Mouse (Mus musculus) liver, embryonic 15.5 days (tissue): Measurements from ENCODE around the gene Negr1. TPM values are rescaled to one million over a fixed set of nuclear protein-coding genes. Genes with fewer than 3 reads are reported as not detected.
"Not testable (repeated sequence)": the region's sequence is repeated elsewhere in the genome, so short reads cannot be mapped to it uniquely, and the experiment has no call there.

ENCODE experiments used
- ATAC-seq: fragments of 200-750 bp; cut with Nextera tagmentation; 2 replicates; pipeline ENCODE4 v1.8.0; 2017; ENCODE audit warnings: moderate number of reproducible peaks, mild to moderate bottlenecking, moderate library complexity; ENCODE audit not compliant: insufficient read depth
- H3K27ac ChIP-seq: fragments of 300-500 bp; sonication (generic); replicated peaks from 2 replicates; pipeline ENCODE4 v1.5.1; 2015; ENCODE audit warnings: mild to moderate bottlenecking, inconsistent platforms
- H3K27me3 ChIP-seq: fragments of 300-500 bp; sonication (generic); 2 replicates; pipeline ENCODE4 v1.6.1; 2015; ENCODE audit warnings: mild to moderate bottlenecking, inconsistent platforms
- H3K36me3 ChIP-seq: fragments of 300-500 bp; sonication (generic); replicated peaks from 2 replicates; pipeline ENCODE4 v1.6.1; 2015; ENCODE audit warnings: moderate library complexity, mild to moderate bottlenecking, inconsistent platforms
- H3K4me1 ChIP-seq: fragments of 300-500 bp; sonication (generic); replicated peaks from 2 replicates; pipeline ENCODE4 v1.6.1; 2015; ENCODE audit warnings: inconsistent platforms
- H3K4me2 ChIP-seq: fragments of 300-500 bp; sonication (generic); 2 replicates; pipeline ENCODE4 v1.6.1; 2015; ENCODE audit warnings: moderate library complexity, mild to moderate bottlenecking, inconsistent platforms
- H3K4me3 ChIP-seq: fragments of 300-500 bp; sonication (generic); replicated peaks from 2 replicates; pipeline ENCODE4 v1.5.1; 2015; ENCODE audit warnings: mild to moderate bottlenecking, inconsistent platforms
- H3K9ac ChIP-seq: fragments of 300-500 bp; sonication (generic); 2 replicates; pipeline ENCODE4 v1.6.1; 2015; ENCODE audit warnings: moderate library complexity, mild to moderate bottlenecking, inconsistent platforms
- H3K9me3 ChIP-seq: fragments of 300-500 bp; sonication (generic); replicated peaks from 2 replicates; pipeline ENCODE4 v1.6.1; 2016; ENCODE audit warnings: inconsistent platforms
- WGBS: fragments of 180-500 bp; shearing (Covaris S2); methylation state at CpG from one replicate; pipeline ENCODE4 v1.1.7; 2015; ENCODE audit warnings: mixed read lengths; ENCODE audit not compliant: insufficient replicate concordance; 5-methylcytosine and 5-hydroxymethylcytosine counted together
- polyA plus RNA-seq: library from polyadenylated mRNA; unstranded; fragments of >200 nt; fragmentation: Nextera tagmentation; extraction: Ambion mirVana; gene quantifications from 2 replicates; pipeline ENCODE4 v1.2.1, GENCODE M21; 2015

Negr1 gene
- polyA plus RNA-seq, 1 experiment from 2014 or later = 0.08 TPM

- WGBS = 49% methylated on average over 4 of the region's 4 CpGs
- H3K9me3 ChIP-seq = no peaks in the 10 kb centered on the region
- no peak overlapping the region for H3K9ac ChIP-seq
- H3K27ac ChIP-seq = no peak overlapping the region
- no peaks in the 10 kb centered on the region for H3K4me1 ChIP-seq
- H3K27me3 ChIP-seq = no peaks in the 10 kb centered on the region
- no peak for ATAC-seq
- H3K36me3 ChIP-seq = no peaks in the 10 kb centered on the region
- no peak overlapping the region for H3K4me3 ChIP-seq
- H3K4me2 ChIP-seq = no peak overlapping the region
Measured at GRCm38 (mm10) chr3:157031513-157032142, 470.0 kb downstream of the Negr1 start.

GRCm38 (mm10) chr3:157036016-157036415 is 474.4 kb downstream of the Negr1 start:
- no peak overlapping the region for H3K27ac ChIP-seq
- H3K4me3 ChIP-seq = no peak overlapping the region
- no peaks in the 10 kb centered on the region for H3K4me1 ChIP-seq
- WGBS = 55% methylated on average over 6 of the region's 6 CpGs
- ATAC-seq = no peak
- no peak overlapping the region for H3K9ac ChIP-seq
- H3K9me3 ChIP-seq = no peaks in the 10 kb centered on the region
- H3K27me3 ChIP-seq = no peaks in the 10 kb centered on the region
- no peaks in the 10 kb centered on the region for H3K36me3 ChIP-seq
- no peak overlapping the region for H3K4me2 ChIP-seq

GRCm38 (mm10) chr3:157036568-157036967 is 475.0 kb downstream of the Negr1 start:
- ATAC-seq = no peak
- H3K9ac ChIP-seq = no peak overlapping the region
- no peaks in the 10 kb centered on the region for H3K36me3 ChIP-seq
- H3K9me3 ChIP-seq = no peaks in the 10 kb centered on the region
- no peak overlapping the region for H3K4me3 ChIP-seq
- WGBS = 50% methylated on average over 1 of the region's 1 CpGs
- no peaks in the 10 kb centered on the region for H3K27me3 ChIP-seq
- no peak overlapping the region for H3K4me2 ChIP-seq
- H3K4me1 ChIP-seq = no peaks in the 10 kb centered on the region
- H3K27ac ChIP-seq = no peak overlapping the region

GRCm38 (mm10) chr3:157040619-157041018 is 479.0 kb downstream of the Negr1 start:
- no peaks in the 10 kb centered on the region for H3K4me1 ChIP-seq
- H3K36me3 ChIP-seq = no peaks in the 10 kb centered on the region
- H3K9me3 ChIP-seq = no peaks in the 10 kb centered on the region
- no peak overlapping the region for H3K9ac ChIP-seq
- WGBS = 57% methylated on average over 5 of the region's 5 CpGs
- ATAC-seq = no peak
- no peak overlapping the region for H3K4me2 ChIP-seq
- H3K27me3 ChIP-seq = no peaks in the 10 kb centered on the region
- no peak overlapping the region for H3K27ac ChIP-seq
- H3K4me3 ChIP-seq = no peak overlapping the region

- Histone ChIP-seq H3K9me3 (no peaks in the 10 kb centered on the region), H3K27ac (no peak overlapping the region), H3K4me2 (no peak overlapping the region), H3K4me1 (no peaks in the 10 kb centered on the region), H3K9ac (no peak overlapping the region), H3K36me3 (no peaks in the 10 kb centered on the region), H3K4me3 (no peak overlapping the region), H3K27me3 (no peaks in the 10 kb centered on the region)
- 57% methylated on average over 2 of the region's 2 CpGs for WGBS
- no peak for ATAC-seq
Measured at GRCm38 (mm10) chr3:157044565-157044964, 483.0 kb downstream of the Negr1 start.

GRCm38 (mm10) chr3:157064438-157064837 is 502.8 kb downstream of the Negr1 start:
- WGBS = 61% methylated on average over 2 of the region's 2 CpGs

GRCm38 (mm10) chr3:157066331-157066730 is 504.7 kb downstream of the Negr1 start:
- Histone ChIP-seq H3K4me1 (no peaks in the 10 kb centered on the region), H3K9ac (no peak overlapping the region), H3K4me3 (no peak overlapping the region), H3K9me3 (no peaks in the 10 kb centered on the region), H3K36me3 (no peaks in the 10 kb centered on the region), H3K27me3 (no peaks in the 10 kb centered on the region), H3K27ac (no peak overlapping the region), H3K4me2 (no peak overlapping the region)
- no peak for ATAC-seq

More at GRCm38 (mm10) chr3:157064438-157064837, 502.8 kb downstream of the Negr1 start:
- ATAC-seq, H3K27me3 ChIP-seq, H3K4me1 ChIP-seq, H3K4me2 ChIP-seq, H3K27ac ChIP-seq, H3K9ac ChIP-seq, H3K4me3 ChIP-seq, H3K9me3 ChIP-seq, H3K36me3 ChIP-seq: not testable (repeated sequence)

- Histone ChIP-seq H3K27ac (no peak overlapping the region), H3K9ac (no peak overlapping the region), H3K27me3 (no peaks in the 10 kb centered on the region), H3K9me3 (no peaks in the 10 kb centered on the region), H3K4me3 (no peak overlapping the region), H3K4me1 (no peaks in the 10 kb centered on the region), H3K4me2 (no peak overlapping the region), H3K36me3 (no peaks in the 10 kb centered on the region)
- 24% methylated on average over 2 of the region's 2 CpGs for WGBS
- ATAC-seq = no peak
Measured at GRCm38 (mm10) chr3:157079250-157079965, 517.8 kb downstream of the Negr1 start.

- no peaks in the 10 kb centered on the region for H3K36me3 ChIP-seq
- H3K27me3 ChIP-seq = no peaks in the 10 kb centered on the region
- WGBS = 47% methylated on average over 1 of the region's 1 CpGs
- no peak overlapping the region for H3K27ac ChIP-seq
- H3K4me3 ChIP-seq = no peak overlapping the region
- H3K9ac ChIP-seq = no peak overlapping the region
- no peak overlapping the region for H3K4me2 ChIP-seq
- ATAC-seq = no peak
- no peaks in the 10 kb centered on the region for H3K9me3 ChIP-seq
- H3K4me1 ChIP-seq = no peaks in the 10 kb centered on the region
Measured at GRCm38 (mm10) chr3:157079966-157080306, 518.3 kb downstream of the Negr1 start.

- no peaks in the 10 kb centered on the region for H3K36me3 ChIP-seq
- H3K27me3 ChIP-seq = no peaks in the 10 kb centered on the region
- WGBS = 57% methylated on average over 1 of the region's 1 CpGs
- H3K4me2 ChIP-seq = no peak overlapping the region
- ATAC-seq = no peak
- no peaks in the 10 kb centered on the region for H3K9me3 ChIP-seq
- no peaks in the 10 kb centered on the region for H3K4me1 ChIP-seq
- no peak overlapping the region for H3K27ac ChIP-seq
- no peak overlapping the region for H3K9ac ChIP-seq
- H3K4me3 ChIP-seq = no peak overlapping the region
Measured at GRCm38 (mm10) chr3:157080585-157080984, 519.0 kb downstream of the Negr1 start.

GRCm38 (mm10) chr3:157082808-157083784 is 521.5 kb downstream of the Negr1 start:
- H3K27ac ChIP-seq = no peak overlapping the region
- peak; percentile 44; the same call in 1 of the 2 replicates for ATAC-seq
- H3K27me3 ChIP-seq = no peaks in the 10 kb centered on the region
- H3K9ac ChIP-seq = no peak overlapping the region
- H3K9me3 ChIP-seq = no peaks in the 10 kb centered on the region
- H3K4me1 ChIP-seq = no peaks in the 10 kb centered on the region
- H3K4me3 ChIP-seq = no peak overlapping the region
- H3K4me2 ChIP-seq = no peak overlapping the region
- WGBS = 58% methylated on average over 8 of the region's 8 CpGs
- no peaks in the 10 kb centered on the region for H3K36me3 ChIP-seq
